Mouse (Mus musculus) kidney, adult 2 months (tissue): ENCODE measurements at regions not wholly inside any gene's neighbourhood (a gene's known extent, or its start where the extent isn't known, plus 50 kb on each side); places are given as distances from the start of the nearest gene placed in this dataset.

ENCODE experiments used
- CTCF ChIP-seq: fragments of 200-500 bp; conservative IDR thresholded peaks from 2 replicates; pipeline ENCODE4 v1.5.1; 2011; ENCODE audit warnings: low read depth, mild to moderate bottlenecking, control low read depth, low read length, moderate library complexity, mixed read lengths; ENCODE audit not compliant: insufficient read depth, insufficient read length
- POLR2A ChIP-seq: fragments of 200-500 bp; IDR thresholded peaks from one replicate; pipeline ENCODE4 v1.6.1; 2011; ENCODE audit warnings: low read depth, low read length, control low read depth

- TF ChIP-seq CTCF (no peak), POLR2A (no peak)
Observed at GRCm38 (mm10) chr3:82276977-82277714, 80.7 kb upstream of the Map9 start.
